Mouse (Mus musculus): ENCODE results near the gene Gpc3. TPM values are rescaled to one million over a fixed set of nuclear protein-coding genes. Genes with fewer than 3 reads are reported as not detected.

The Gpc3 gene
- 4.7 and 5.9 TPM in 2 replicates for polyA plus RNA-seq (2012; rRNA removed)

GRCm38 (mm10) chrX:52613328-52614030, at the start of gene Gpc3:
TSS of gene Gpc3 (minus strand) at chrX:52613950.

Other genes with a start within 250 kb of the Gpc3 start
- gene Ccdc160, start 177.2 kb upstream of the Gpc3 start, polyA plus RNA-seq (2012; rRNA removed): not detected in 2 replicates

All from stomach, adult 2 months (tissue).